Mouse (Mus musculus): ENCODE data around the gene Ttc41.

The Ttc41 gene

DNA sequence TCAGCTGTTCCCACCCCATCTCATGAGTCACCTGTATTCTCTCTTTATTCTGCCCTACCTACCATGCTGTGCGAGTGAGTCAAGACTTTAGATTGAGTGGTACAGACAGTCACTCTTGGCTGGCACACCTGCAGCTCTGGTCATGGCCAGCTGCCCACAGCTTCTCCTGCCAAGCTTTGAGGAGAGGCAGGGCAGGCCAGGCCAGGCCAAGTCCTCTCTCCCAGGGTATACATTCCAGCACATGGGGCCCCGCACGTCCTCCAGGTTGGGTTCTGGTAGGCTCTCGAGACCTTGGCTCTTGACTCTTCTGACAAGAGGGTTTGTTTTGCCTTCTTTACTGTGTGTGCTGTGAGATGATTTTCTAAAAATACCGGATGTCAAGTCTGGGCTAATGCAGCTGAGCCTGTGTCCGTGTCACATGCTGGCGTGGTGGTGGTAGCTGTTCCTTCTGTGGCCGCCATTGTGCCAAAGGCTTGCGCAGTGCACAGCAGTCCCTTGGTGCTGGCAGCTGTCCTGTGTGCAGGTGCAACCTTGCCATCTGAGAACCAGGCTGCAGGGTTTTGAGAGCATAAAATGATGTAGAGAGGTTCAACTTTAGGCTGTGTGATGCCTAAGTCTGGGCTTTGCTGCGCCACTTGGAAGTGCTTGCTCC is 120.4 kb downstream of the Ttc41 start:
- no peak for DNase-seq (ENCODE audit: low read depth, low spot score)

All from ZHBTc4 (cell line).